Mouse (Mus musculus) midbrain, embryonic 14.5 days (tissue): ENCODE measurements around the gene Gnai3. TPM values are rescaled to one million over a fixed set of nuclear protein-coding genes. Genes with fewer than 3 reads are reported as not detected.

ENCODE experiments used
- ATAC-seq: fragments of 200-750 bp; cut with Nextera tagmentation; 2 replicates; pipeline ENCODE4 v1.8.0; 2017; ENCODE audit warnings: moderate number of reproducible peaks, moderate library complexity; ENCODE audit not compliant: low FRiP score, low TSS enrichment
- DNase-seq: peaks from one replicate; pipeline ENCODE4 v3.0.0-alpha.2; 2015
- H3K27ac ChIP-seq: fragments of 300-500 bp; sonication (generic); replicated peaks from 2 replicates; pipeline ENCODE4 v1.5.1; 2014; ENCODE audit warnings: mild to moderate bottlenecking, low read depth, low read length, moderate library complexity
- H3K27me3 ChIP-seq: fragments of 300-500 bp; sonication (generic); 2 replicates; pipeline ENCODE4 v1.6.1; 2014; ENCODE audit warnings: low read length, control low read depth, mixed read lengths; ENCODE audit not compliant: control insufficient read depth, insufficient read depth
- H3K36me3 ChIP-seq: fragments of 300-500 bp; sonication (generic); 2 replicates; pipeline ENCODE4 v1.6.1; 2014; ENCODE audit warnings: low read length, control low read depth; ENCODE audit not compliant: control insufficient read depth, insufficient read depth
- H3K4me1 ChIP-seq: fragments of 300-500 bp; sonication (generic); 2 replicates; pipeline ENCODE4 v1.6.1; 2014; ENCODE audit warnings: mild to moderate bottlenecking, antibody characterized with exemption, low read length, control low read depth; ENCODE audit not compliant: control insufficient read depth, insufficient read depth
- H3K4me2 ChIP-seq: fragments of 300-500 bp; sonication (generic); 2 replicates; pipeline ENCODE4 v1.6.1; 2014; ENCODE audit warnings: mild to moderate bottlenecking, low read length, moderate library complexity
- H3K4me3 ChIP-seq: fragments of 300-500 bp; sonication (generic); replicated peaks from 2 replicates; pipeline ENCODE4 v1.5.1; 2014; ENCODE audit warnings: low read depth, low read length
- H3K9ac ChIP-seq: fragments of 300-500 bp; sonication (generic); replicated peaks from 2 replicates; pipeline ENCODE4 v1.6.1; 2014; ENCODE audit warnings: mild to moderate bottlenecking, low read length, moderate library complexity
- H3K9me3 ChIP-seq: fragments of 300-500 bp; sonication (generic); 2 replicates; pipeline ENCODE4 v1.6.1; 2016; ENCODE audit warnings: low read length, control low read depth, mixed read lengths; ENCODE audit not compliant: control insufficient read depth
- WGBS: fragments of 180-500 bp; shearing (Covaris S2); extraction: QIAGEN DNeasy Blood & Tissue Kit; methylation state at CpG from one replicate; pipeline ENCODE4 v1.1.7; 2014; 5-methylcytosine and 5-hydroxymethylcytosine counted together
- polyA plus RNA-seq: library from polyadenylated mRNA; unstranded; fragments of >200 nt; fragmentation: Nextera tagmentation; extraction: Ambion mirVana; gene quantifications from 2 replicates; pipeline ENCODE4 v1.2.1, GENCODE M21; 2014

Gene Gnai3
- polyA plus RNA-seq, 1 experiment from 2014 or later, result 150 TPM

DNA sequence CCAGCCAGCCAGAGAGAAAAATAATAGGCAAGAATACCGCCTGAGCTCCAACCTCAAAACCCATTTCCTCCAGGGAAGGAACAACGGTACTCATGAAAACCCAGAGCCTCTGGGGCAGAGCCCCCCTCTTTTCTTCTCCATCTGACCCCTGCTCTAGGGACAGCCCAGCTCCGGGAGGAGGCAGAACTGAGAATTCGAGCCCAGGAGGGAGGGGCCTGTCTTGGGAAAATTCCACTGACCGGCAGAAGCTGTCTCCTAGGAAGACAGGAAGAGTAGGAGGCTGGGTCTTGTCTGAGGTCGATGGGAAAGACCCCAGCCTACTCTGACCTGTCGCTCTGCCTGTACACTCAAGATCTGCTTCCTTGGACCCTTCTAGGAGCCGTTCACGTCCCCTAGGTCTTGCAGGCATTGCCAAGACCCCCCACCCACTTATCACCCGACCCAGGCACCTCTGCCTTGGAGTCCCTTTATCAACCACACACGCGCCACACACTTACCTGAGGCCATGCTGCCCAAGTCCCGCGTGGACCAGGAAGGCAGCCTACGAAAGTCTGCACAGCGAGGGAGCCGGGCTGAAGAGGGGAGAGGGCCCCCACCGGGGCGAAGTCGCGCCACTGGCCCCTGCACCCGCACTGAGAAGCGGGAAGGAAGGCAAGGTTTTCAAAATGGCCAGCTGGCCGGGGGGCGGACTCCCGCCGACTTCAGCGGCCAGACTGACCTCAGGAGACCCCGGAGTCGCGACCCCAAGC is 60.1 kb downstream of the Gnai3 start:
- no peaks in the 10 kb centered on the region for H3K9me3 ChIP-seq
- no peaks in the 10 kb centered on the region for H3K27me3 ChIP-seq
- peak overlapping the region; percentile 76 for H3K27ac ChIP-seq
- peak overlapping the region; percentile 99 for H3K4me2 ChIP-seq
- peak; percentile 51 for ATAC-seq
- peak overlapping the region; percentile 58 for H3K4me3 ChIP-seq
- under 1% methylated on average over 31 of the region's 31 CpGs for WGBS
- no peaks in the 10 kb centered on the region for H3K36me3 ChIP-seq
- H3K4me1 ChIP-seq, result peaks cover 43% of the 10 kb centered on the region
- H3K9ac ChIP-seq, result peak overlapping the region; percentile 70
- peak; percentile 62 for DNase-seq

DNA sequence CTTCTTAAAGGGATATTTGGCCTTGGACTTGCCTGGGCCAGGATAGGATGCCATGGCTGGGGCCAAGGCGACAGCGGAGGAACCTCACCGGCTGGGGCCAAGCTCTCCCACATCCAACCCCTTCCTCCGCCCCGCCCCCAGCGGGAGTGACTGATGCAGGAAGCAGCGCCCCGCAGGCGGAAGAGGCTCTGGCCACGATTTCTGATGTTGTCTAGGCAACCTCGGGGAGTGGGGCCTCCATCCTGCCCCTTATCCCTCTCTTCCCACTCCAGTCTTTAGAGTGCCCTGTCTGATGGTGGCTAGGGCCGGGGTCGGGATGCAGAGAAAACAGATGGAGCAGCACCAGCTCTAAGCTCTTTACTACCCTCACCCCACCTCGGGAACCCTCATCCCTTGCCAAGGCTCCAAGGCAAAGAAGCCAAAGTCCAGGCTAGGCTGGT is 60.6 kb downstream of the Gnai3 start:
- Histone ChIP-seq H3K4me3 (peak overlapping the region; percentile 58), H3K4me1 (peaks cover 43% of the 10 kb centered on the region), H3K9me3 (no peaks in the 10 kb centered on the region), H3K9ac (peak overlapping the region; percentile 70), H3K4me2 (peak overlapping the region; percentile 99), H3K27me3 (no peaks in the 10 kb centered on the region), H3K27ac (peak overlapping the region; percentile 76), H3K36me3 (no peaks in the 10 kb centered on the region)
- WGBS, result under 1% methylated on average over 14 of the region's 14 CpGs
- ATAC-seq (peak; percentile 85), DNase-seq (peak; percentile 93)

DNA sequence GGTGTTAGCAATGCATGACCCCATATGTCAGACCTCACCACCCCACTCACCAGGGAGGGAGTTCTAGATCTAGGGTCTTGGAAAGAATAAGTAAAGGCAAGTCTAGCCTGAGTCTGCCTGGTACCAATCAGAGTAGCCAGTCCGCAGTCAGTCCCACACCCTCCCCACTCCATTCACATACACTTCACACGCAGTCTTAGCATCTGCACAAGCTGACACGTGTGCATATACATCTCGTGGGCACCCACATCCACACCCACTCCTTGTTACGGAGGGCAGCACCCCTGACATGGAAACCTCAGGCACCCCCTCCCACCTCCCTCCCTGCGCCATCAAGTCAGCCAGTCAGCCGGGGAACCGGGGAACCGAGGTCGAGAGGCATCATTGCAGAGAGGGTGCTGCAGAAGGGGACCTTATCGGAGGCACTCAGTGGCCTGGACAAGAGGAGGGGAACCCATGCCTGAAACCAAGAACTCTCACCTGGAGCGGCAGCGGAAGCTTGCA is 61.1 kb downstream of the Gnai3 start:
- 15% methylated on average over 13 of the region's 13 CpGs for whole genome bisulfite sequencing
- peak overlapping the region; percentile 99 for H3K4me2 ChIP-seq
- no peaks in the 10 kb centered on the region for H3K36me3 ChIP-seq
- H3K4me1 ChIP-seq, result peaks cover 43% of the 10 kb centered on the region
- H3K27ac ChIP-seq, result peak overlapping the region; percentile 76
- DNase-seq, result no peak
- H3K9me3 ChIP-seq, result no peaks in the 10 kb centered on the region
- peak overlapping the region; percentile 70 for H3K9ac ChIP-seq
- no peaks in the 10 kb centered on the region for H3K27me3 ChIP-seq
- peak overlapping the region; percentile 58 for H3K4me3 ChIP-seq
- ATAC-seq, result peak; percentile 31; the same call in 1 of the 2 replicates

DNA sequence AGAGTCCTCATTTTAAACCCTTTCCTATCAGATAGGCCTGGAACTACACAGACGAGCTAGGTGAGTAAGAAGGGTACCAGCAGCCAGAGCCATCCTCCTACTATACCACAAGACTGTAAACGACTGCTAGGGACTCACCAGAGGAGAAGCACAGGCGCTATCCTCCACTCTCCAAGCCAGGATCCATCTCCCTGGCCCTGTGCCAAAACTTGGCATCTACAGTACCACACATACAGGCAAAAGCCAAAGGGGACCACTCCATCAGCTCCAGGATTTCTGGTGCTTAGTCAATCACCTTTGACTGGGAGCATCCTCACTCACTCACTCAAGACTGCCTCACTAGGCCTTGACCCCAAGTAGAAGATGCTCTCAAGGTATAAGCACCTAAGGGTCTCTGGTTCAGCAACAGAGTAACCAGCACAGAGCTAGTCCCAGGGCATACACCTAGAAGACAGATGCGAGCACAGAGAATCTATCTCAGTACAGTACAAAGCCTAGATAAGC is 62.0 kb downstream of the Gnai3 start:
- ATAC-seq (no peak), DNase-seq (peak; percentile 29)
- no peaks in the 10 kb centered on the region for H3K9me3 ChIP-seq
- H3K36me3 ChIP-seq, result peaks cover 8% of the 10 kb centered on the region
- no peak overlapping the region for H3K4me3 ChIP-seq
- peak overlapping the region; percentile 99 for H3K4me2 ChIP-seq
- 81% methylated on average over 4 of the region's 4 CpGs for WGBS
- H3K27ac ChIP-seq, result no peak overlapping the region
- no peaks in the 10 kb centered on the region for H3K27me3 ChIP-seq
- H3K4me1 ChIP-seq, result peaks cover 43% of the 10 kb centered on the region
- H3K9ac ChIP-seq, result peak overlapping the region; percentile 70; the same call in 1 of the 2 replicates

DNA sequence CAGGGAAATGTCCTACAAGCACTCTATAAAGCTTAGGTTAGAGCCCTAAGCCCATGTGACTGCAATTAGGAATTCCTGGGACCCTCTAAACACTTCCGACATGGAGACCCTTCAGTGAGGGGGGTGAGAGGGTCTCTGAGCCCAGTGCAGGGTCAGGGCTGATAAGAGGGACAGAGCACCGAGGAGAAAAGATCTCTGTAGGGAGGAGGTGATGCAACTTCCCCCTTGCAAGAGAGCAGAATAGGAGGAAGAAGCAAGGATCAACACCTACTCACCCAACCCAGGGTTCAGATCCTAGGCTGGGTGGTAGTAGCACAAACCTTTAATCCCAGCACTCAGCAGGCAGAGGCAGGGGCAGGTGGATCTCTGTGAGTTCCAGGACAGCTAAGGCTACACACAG is 62.8 kb downstream of the Gnai3 start:
- H3K36me3 ChIP-seq, result peaks cover 15% of the 10 kb centered on the region
- WGBS, result 61% methylated on average over 2 of the region's 2 CpGs
- H3K9ac ChIP-seq, result no peak overlapping the region

DNA sequence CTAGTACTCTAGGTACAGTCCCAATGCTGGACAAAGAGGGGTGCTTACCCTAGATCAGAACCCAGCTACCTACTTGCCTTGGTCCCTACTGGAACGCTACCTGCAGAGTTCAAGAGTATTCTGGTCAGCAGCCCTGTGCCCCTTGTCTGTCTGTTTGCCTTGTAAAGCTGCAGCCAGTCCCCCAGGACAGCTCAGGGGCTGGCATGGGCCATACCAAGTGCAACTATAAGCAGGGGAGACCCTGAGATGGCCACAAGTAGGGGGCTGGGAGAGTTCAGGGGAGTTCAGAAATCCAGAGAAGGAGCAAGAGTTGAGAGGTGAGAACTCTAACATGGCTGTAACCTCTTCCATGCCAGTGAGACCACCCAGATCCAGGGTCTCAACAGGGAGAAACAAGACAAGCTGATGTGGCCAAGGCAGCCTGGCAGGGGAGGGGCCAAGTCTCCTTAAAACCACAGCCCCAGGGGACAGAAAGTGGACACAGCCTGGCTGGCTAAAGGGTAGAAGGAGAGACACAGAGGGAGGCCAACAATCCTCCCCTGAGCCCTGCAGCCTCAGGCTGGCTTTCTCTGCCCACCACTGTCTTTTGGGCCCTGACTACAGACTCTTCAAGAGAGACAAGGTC is 63.6 kb downstream of the Gnai3 start:
- H3K4me2 ChIP-seq, result peak overlapping the region; percentile 37

More for the DNA sequence above, 62.8 kb downstream of the Gnai3 start:
- Histone ChIP-seq H3K9me3 (no peaks in the 10 kb centered on the region), H3K27ac (no peak overlapping the region), H3K4me1 (peaks cover 43% of the 10 kb centered on the region), H3K4me2 (no peak overlapping the region), H3K27me3 (no peaks in the 10 kb centered on the region), H3K4me3 (no peak overlapping the region)
- ATAC-seq (no peak), DNase-seq (no peak)

DNA sequence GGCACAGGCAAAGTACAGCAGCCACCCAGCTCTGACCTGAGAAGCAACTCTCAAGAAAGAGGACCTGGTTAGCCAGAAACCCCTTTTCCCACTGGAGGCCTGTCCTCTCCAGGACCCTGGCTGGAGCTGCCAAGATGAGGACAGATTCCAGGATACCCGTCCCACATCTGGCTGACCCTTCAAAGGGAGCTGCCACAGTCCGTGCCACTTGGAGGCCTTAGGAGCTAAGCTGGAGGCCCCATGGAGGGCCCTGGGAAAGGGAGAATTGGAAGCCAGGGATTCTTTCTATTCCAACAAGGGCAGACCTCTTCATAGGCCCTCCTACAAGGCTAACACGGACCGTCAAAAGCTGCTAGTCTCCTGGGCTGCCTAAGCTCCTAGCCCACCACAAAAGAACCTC is 64.3 kb downstream of the Gnai3 start:
- peaks cover 30% of the 10 kb centered on the region for H3K36me3 ChIP-seq
- no peaks in the 10 kb centered on the region for H3K27me3 ChIP-seq
- DNase-seq (no peak), ATAC-seq (no peak)
- 0 out of 2 replicates have a peak overlapping the region, but pooled peaks have one; percentile 37 for H3K27ac ChIP-seq
- WGBS, result 42% methylated on average over 4 of the region's 4 CpGs
- H3K4me3 ChIP-seq, result no peak overlapping the region
- peaks cover 43% of the 10 kb centered on the region for H3K4me1 ChIP-seq
- H3K4me2 ChIP-seq, result peak overlapping the region; percentile 37
- peak overlapping the region; percentile 34; the same call in 1 of the 2 replicates for H3K9ac ChIP-seq
- H3K9me3 ChIP-seq, result no peaks in the 10 kb centered on the region

More for the DNA sequence above, 63.6 kb downstream of the Gnai3 start:
- Histone ChIP-seq H3K4me1 (peaks cover 43% of the 10 kb centered on the region), H3K36me3 (peaks cover 23% of the 10 kb centered on the region), H3K27me3 (no peaks in the 10 kb centered on the region), H3K9ac (peak overlapping the region; percentile 34; the same call in 1 of the 2 replicates), H3K4me3 (no peak overlapping the region), H3K27ac (0 out of 2 replicates have a peak overlapping the region, but pooled peaks have one; percentile 37), H3K9me3 (no peaks in the 10 kb centered on the region)
- DNase-seq (peak; percentile 28), ATAC-seq (no peak)
- WGBS, result 65% methylated on average over 1 of the region's 1 CpGs

DNA sequence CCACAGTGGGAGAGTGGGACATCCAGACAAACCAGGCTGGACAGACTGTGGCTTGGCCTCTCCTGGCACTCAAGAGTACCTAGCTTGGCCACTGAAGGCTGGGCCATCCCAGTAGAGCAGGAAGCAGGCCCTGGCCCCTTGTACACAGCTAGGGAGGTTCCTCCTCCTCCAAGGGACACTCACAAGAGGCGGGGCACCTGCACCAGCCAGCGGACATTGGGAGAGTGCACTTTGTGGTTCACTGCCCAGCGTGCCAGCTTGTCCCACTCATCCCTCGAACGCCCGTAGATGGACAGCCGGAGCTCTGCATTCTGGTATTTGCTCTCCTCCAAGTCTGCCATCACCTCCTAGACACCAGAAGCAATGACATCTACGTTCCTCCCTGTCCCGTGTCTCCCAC is 69.1 kb downstream of the Gnai3 start:
- Histone ChIP-seq H3K4me2 (no peak overlapping the region), H3K27ac (no peak overlapping the region), H3K4me3 (no peak overlapping the region), H3K9ac (no peak overlapping the region), H3K4me1 (peaks cover 4% of the 10 kb centered on the region), H3K9me3 (no peaks in the 10 kb centered on the region), H3K27me3 (no peaks in the 10 kb centered on the region), H3K36me3 (peaks cover 57% of the 10 kb centered on the region)
- ATAC-seq (no peak), DNase-seq (no peak)
- WGBS, result 95% methylated on average over 9 of the region's 9 CpGs
